Comparison of ENCODE assay signal across 8 mouse cellular contexts in genomic region chr12:112473777-112474176, GRCm38 (mm10). TPM values are rescaled to one million over a fixed set of nuclear protein-coding genes. Genes with fewer than 3 reads are reported as not detected.
DNase-seq lines count a peak whose midpoint lies in the region; ATAC-seq and TF ChIP-seq lines count a peak whose summit lies in the region.

No protein-coding gene starts in this region.

- H3K4me1 ChIP-seq in heart, embryonic 11.5 days (ENCODE audit: control insufficient read depth, insufficient read depth, low read length) = no peaks in the 10 kb centered on the region
- no peaks in the 10 kb centered on the region for H3K4me1 ChIP-seq in embryonic facial prominence, embryonic 11.5 days (ENCODE audit: control insufficient read depth, insufficient read depth, low read length)
- H3K4me1 ChIP-seq in kidney, embryonic 15.5 days = 0 out of 2 replicates have a peak, but pooled peaks cover 3% of the 10 kb centered on the region
- no peaks in the 10 kb centered on the region; the same call in 1 of the 2 replicates for H3K4me1 ChIP-seq in limb, embryonic 14.5 days (ENCODE audit: control insufficient read depth, insufficient read depth, low read length)
- peaks cover 17% of the 10 kb centered on the region for H3K4me1 ChIP-seq in neural tube, embryonic 11.5 days (ENCODE audit: control insufficient read depth, insufficient read depth, low read length)
- no peaks in the 10 kb centered on the region for H3K4me1 ChIP-seq in stomach, embryonic 16.5 days (ENCODE audit: control insufficient read depth, insufficient read depth, low read length)

- no peak overlapping the region for H3K27ac ChIP-seq in heart, embryonic 11.5 days (ENCODE audit: low read depth, low read length)
- no peak overlapping the region for H3K27ac ChIP-seq in embryonic facial prominence, embryonic 11.5 days (replicated peaks; ENCODE audit: low read depth, low read length)
- H3K27ac ChIP-seq in kidney, embryonic 15.5 days = no peak overlapping the region
- H3K27ac ChIP-seq in limb, embryonic 14.5 days (replicated peaks; ENCODE audit: low read depth, low read length) = no peak overlapping the region
- H3K27ac ChIP-seq in neural tube, embryonic 11.5 days (ENCODE audit: low read depth, low read length) = no peak overlapping the region
- no peak overlapping the region for H3K27ac ChIP-seq in stomach, embryonic 16.5 days (ENCODE audit: low read length)

- 19% methylated on average over 9 of the region's 9 CpGs for WGBS in heart, embryonic 11.5 days (ENCODE audit: insufficient replicate concordance)
- 23% methylated on average over 9 of the region's 9 CpGs for WGBS in embryonic facial prominence, embryonic 11.5 days
- WGBS in kidney, embryonic 15.5 days = 16% methylated on average over 9 of the region's 9 CpGs
- 13% methylated on average over 9 of the region's 9 CpGs for WGBS in limb, embryonic 14.5 days
- WGBS in neural tube, embryonic 11.5 days = 21% methylated on average over 9 of the region's 9 CpGs
- WGBS in stomach, embryonic 16.5 days = 22% methylated on average over 9 of the region's 9 CpGs

- no peak overlapping the region for H3K9ac ChIP-seq in heart, embryonic 11.5 days (ENCODE audit: low read depth, low read length)
- no peak overlapping the region for H3K9ac ChIP-seq in embryonic facial prominence, embryonic 11.5 days (replicated peaks; ENCODE audit: low read length)
- no peak overlapping the region for H3K9ac ChIP-seq in kidney, embryonic 15.5 days
- no peak overlapping the region for H3K9ac ChIP-seq in limb, embryonic 14.5 days (ENCODE audit: low read depth, low read length, severe bottlenecking)
- no peak overlapping the region for H3K9ac ChIP-seq in neural tube, embryonic 11.5 days (ENCODE audit: low read length)
- H3K9ac ChIP-seq in stomach, embryonic 16.5 days (ENCODE audit: low read length) = no peak overlapping the region

- H3K27me3 ChIP-seq in heart, embryonic 11.5 days (ENCODE audit: control insufficient read depth, insufficient read depth, low read length) = peaks cover 17% of the 10 kb centered on the region
- no peaks in the 10 kb centered on the region for H3K27me3 ChIP-seq in embryonic facial prominence, embryonic 11.5 days (ENCODE audit: control insufficient read depth, insufficient read depth, low read length)
- peaks cover 85% of the 10 kb centered on the region for H3K27me3 ChIP-seq in kidney, embryonic 15.5 days
- no peaks in the 10 kb centered on the region; the same call in 1 of the 2 replicates for H3K27me3 ChIP-seq in limb, embryonic 14.5 days (ENCODE audit: control insufficient read depth, insufficient read depth, low read length)
- H3K27me3 ChIP-seq in neural tube, embryonic 11.5 days (ENCODE audit: control insufficient read depth, insufficient read depth, low read length) = peaks cover 6% of the 10 kb centered on the region; the same call in 1 of the 2 replicates
- no peaks in the 10 kb centered on the region; the same call in 1 of the 2 replicates for H3K27me3 ChIP-seq in stomach, embryonic 16.5 days (ENCODE audit: control insufficient read depth, insufficient read depth, low read length)

- H3K9me3 ChIP-seq in heart, embryonic 11.5 days (replicated peaks; ENCODE audit: control insufficient read depth, low read length) = no peaks in the 10 kb centered on the region
- no peaks in the 10 kb centered on the region for H3K9me3 ChIP-seq in embryonic facial prominence, embryonic 11.5 days (replicated peaks; ENCODE audit: control insufficient read depth, low read length)
- no peaks in the 10 kb centered on the region for H3K9me3 ChIP-seq in kidney, embryonic 15.5 days (replicated peaks)
- no peaks in the 10 kb centered on the region for H3K9me3 ChIP-seq in limb, embryonic 14.5 days (ENCODE audit: control insufficient read depth, low read length)
- no peaks in the 10 kb centered on the region for H3K9me3 ChIP-seq in neural tube, embryonic 11.5 days (ENCODE audit: control insufficient read depth, low read length)
- no peaks in the 10 kb centered on the region for H3K9me3 ChIP-seq in stomach, embryonic 16.5 days (replicated peaks; ENCODE audit: control insufficient read depth, low read length)

- no peak overlapping the region for H3K4me3 ChIP-seq in heart, embryonic 11.5 days (ENCODE audit: low read depth, low read length)
- H3K4me3 ChIP-seq in embryonic facial prominence, embryonic 11.5 days (ENCODE audit: low read depth, low read length) = no peak overlapping the region
- no peak overlapping the region for H3K4me3 ChIP-seq in kidney, embryonic 15.5 days (replicated peaks)
- no peak overlapping the region for H3K4me3 ChIP-seq in limb, embryonic 14.5 days (replicated peaks; ENCODE audit: low read length)
- no peak overlapping the region for H3K4me3 ChIP-seq in neural tube, embryonic 11.5 days (ENCODE audit: low read depth, low read length)
- H3K4me3 ChIP-seq in stomach, embryonic 16.5 days (replicated peaks; ENCODE audit: low read length) = no peak overlapping the region

- peak; percentile 98 for DNase-seq in heart, adult 11 months
- peak; percentile 89 for DNase-seq in embryonic facial prominence, embryonic 11.5 days (ENCODE audit: low spot score)
- DNase-seq in heart, adult 8-10 months (ENCODE audit: low spot score) = peak; percentile 87
- peak; percentile 78 for DNase-seq in limb, embryonic 14.5 days (ENCODE audit: low spot score)
- DNase-seq in neural tube, embryonic 11.5 days (ENCODE audit: low spot score) = peak; percentile 88

- no peak; the same call in 1 of the 2 replicates for ATAC-seq in heart, embryonic 11.5 days (replicated peaks; ENCODE audit: insufficient number of reproducible peaks, low FRiP score, low TSS enrichment)
- ATAC-seq in embryonic facial prominence, embryonic 11.5 days (replicated peaks; ENCODE audit: insufficient number of reproducible peaks, low FRiP score, low TSS enrichment, low read depth) = peak; percentile 63; the same call in 1 of the 2 replicates
- ATAC-seq in kidney, embryonic 15.5 days (replicated peaks; ENCODE audit: low FRiP score) = peak; percentile 74; the same call in 1 of the 2 replicates
- peak; percentile 74 for ATAC-seq in limb, embryonic 14.5 days (ENCODE audit: low FRiP score, low read depth)
- peak; percentile 68 for ATAC-seq in neural tube, embryonic 11.5 days (ENCODE audit: insufficient read depth, low FRiP score, low TSS enrichment)
- peak; percentile 73; the same call in 1 of the 2 replicates for ATAC-seq in stomach, embryonic 16.5 days (ENCODE audit: insufficient read depth, low FRiP score)

- TF ChIP-seq POLR2A in limb, embryonic 14.5 days (IDR thresholded peaks at IDR 0.05; ENCODE audit: borderline replicate concordance, extremely low read depth, insufficient read depth, insufficient read length) = no peak

- no peaks in the 10 kb centered on the region for H3K36me3 ChIP-seq in heart, embryonic 11.5 days (ENCODE audit: control insufficient read depth, insufficient read depth, low read length)
- no peaks in the 10 kb centered on the region for H3K36me3 ChIP-seq in embryonic facial prominence, embryonic 11.5 days (replicated peaks; ENCODE audit: control insufficient read depth, insufficient read depth, low read depth, low read length)
- no peaks in the 10 kb centered on the region for H3K36me3 ChIP-seq in kidney, embryonic 15.5 days
- no peaks in the 10 kb centered on the region for H3K36me3 ChIP-seq in limb, embryonic 14.5 days (ENCODE audit: control insufficient read depth, insufficient read depth, low read length)
- no peaks in the 10 kb centered on the region for H3K36me3 ChIP-seq in neural tube, embryonic 11.5 days (ENCODE audit: control insufficient read depth, insufficient read depth, low read length)
- no peaks in the 10 kb centered on the region for H3K36me3 ChIP-seq in stomach, embryonic 16.5 days (ENCODE audit: control insufficient read depth, insufficient read depth, low read length)

- H3K4me2 ChIP-seq in heart, embryonic 11.5 days = no peak overlapping the region
- no peak overlapping the region for H3K4me2 ChIP-seq in embryonic facial prominence, embryonic 11.5 days (ENCODE audit: low read depth, low read length)
- no peak overlapping the region for H3K4me2 ChIP-seq in kidney, embryonic 15.5 days
- H3K4me2 ChIP-seq in limb, embryonic 14.5 days (replicated peaks; ENCODE audit: low read depth, low read length, severe bottlenecking) = no peak overlapping the region
- H3K4me2 ChIP-seq in neural tube, embryonic 11.5 days (ENCODE audit: low read depth) = no peak overlapping the region
- H3K4me2 ChIP-seq in stomach, embryonic 16.5 days (ENCODE audit: low read depth, low read length) = no peak overlapping the region

RNA-seq across cellular contexts. Expression of gene A530016L24Rik, which starts 15.5 kb away (rescaled TPM):
- polyA plus RNA-seq in heart, embryonic 11.5 days (2014; fragmentation: Nextera tagmentation; extraction: Ambion mirVana) = 8.7 and 8.9 TPM in 2 replicates
- not detected in 2 replicates for polyA plus RNA-seq in embryonic facial prominence, embryonic 11.5 days (2014; fragmentation: Nextera tagmentation; extraction: Ambion mirVana)
- total RNA-seq in heart, adult 8-10 months (2022) = 10 to 100 TPM; 31.2 to 50.5 (median 38.0) TPM
- polyA plus RNA-seq in kidney, embryonic 15.5 days (2015; fragmentation: Nextera tagmentation; extraction: Ambion mirVana) = 0.22 and 0.44 TPM in 2 replicates
- 0.87 and 1.3 TPM in 2 replicates for polyA plus RNA-seq in limb, embryonic 14.5 days (2012; rRNA removed)
- polyA plus RNA-seq in limb, embryonic 14.5 days (2014; fragmentation: Nextera tagmentation; extraction: Ambion mirVana) = 0.47 and 0.54 TPM in 2 replicates
- polyA plus RNA-seq in neural tube, embryonic 11.5 days (2014; fragmentation: Nextera tagmentation; extraction: Ambion mirVana) = 0.12 TPM in 1 of 2 replicates, not detected in the other
- 0.19 and 0.22 TPM in 2 replicates for polyA plus RNA-seq in stomach, embryonic 16.5 days (2015; fragmentation: Nextera tagmentation; extraction: Ambion mirVana)

RNA-seq across cellular contexts. Expression of gene Tmem179, which starts 42.8 kb away (rescaled TPM):
- polyA plus RNA-seq in heart, embryonic 11.5 days (2014; fragmentation: Nextera tagmentation; extraction: Ambion mirVana) = 0.69 and 0.73 TPM in 2 replicates
- 1.4 and 1.9 TPM in 2 replicates for polyA plus RNA-seq in embryonic facial prominence, embryonic 11.5 days (2014; fragmentation: Nextera tagmentation; extraction: Ambion mirVana)
- total RNA-seq in heart, adult 8-10 months (2022) = not detected
- polyA plus RNA-seq in kidney, embryonic 15.5 days (2015; fragmentation: Nextera tagmentation; extraction: Ambion mirVana) = 0.66 and 0.92 TPM in 2 replicates
- polyA plus RNA-seq in limb, embryonic 14.5 days (2012; rRNA removed) = 0.22 and 0.36 TPM in 2 replicates
- polyA plus RNA-seq in limb, embryonic 14.5 days (2014; fragmentation: Nextera tagmentation; extraction: Ambion mirVana) = 0.28 and 0.29 TPM in 2 replicates
- 5.8 and 8.4 TPM in 2 replicates for polyA plus RNA-seq in neural tube, embryonic 11.5 days (2014; fragmentation: Nextera tagmentation; extraction: Ambion mirVana)
- polyA plus RNA-seq in stomach, embryonic 16.5 days (2015; fragmentation: Nextera tagmentation; extraction: Ambion mirVana) = 2.4 TPM in 2 replicates
